Mouse (Mus musculus) lung, postnatal 14 days (tissue): ENCODE measurements at regions not wholly inside any gene's neighbourhood (a gene's known extent, or its start where the extent isn't known, plus 50 kb on each side); places are given as distances from the start of the nearest gene placed in this dataset.
A peak's percentile ranks its signal among the peaks of the same experiment; 100 is the strongest.
"Not testable (repeated sequence)": the region's sequence is repeated elsewhere in the genome, so short reads cannot be mapped to it uniquely, and the experiment has no call there.

ENCODE experiments used
- DNase-seq: peaks from one replicate; pipeline ENCODE4 v3.0.0; 2021

- no peak for DNase-seq
Measured at GRCm38 (mm10) chr14:58317640-58318039, 247.3 kb downstream of the Fgf9 start.

- no peak for DNase-seq
Measured at GRCm38 (mm10) chr14:58317231-58317630, 246.9 kb downstream of the Fgf9 start.

- no peak for DNase-seq
Measured at GRCm38 (mm10) chr14:58307695-58308094, 237.3 kb downstream of the Fgf9 start.

- DNase-seq, result no peak
Measured at GRCm38 (mm10) chr14:58306832-58307521, 236.6 kb downstream of the Fgf9 start.

GRCm38 (mm10) chr14:58300411-58300887 lies 230.1 kb downstream of the Fgf9 start:
- no peak for DNase-seq

- no peak for DNase-seq
Measured at GRCm38 (mm10) chr14:58286007-58286525, 215.7 kb downstream of the Fgf9 start.

GRCm38 (mm10) chr14:58282708-58283290 lies 212.5 kb downstream of the Fgf9 start:
- no peak for DNase-seq

GRCm38 (mm10) chr14:58282264-58282663 lies 211.9 kb downstream of the Fgf9 start:
- DNase-seq, result no peak

- DNase-seq, result not testable (repeated sequence)
Measured at GRCm38 (mm10) chr14:58274440-58274839, 204.1 kb downstream of the Fgf9 start.

- DNase-seq, result peak; percentile 18
Measured at GRCm38 (mm10) chr14:58273693-58274419, 203.5 kb downstream of the Fgf9 start.

- DNase-seq, result no peak
Measured at GRCm38 (mm10) chr14:58265373-58265772, 195.0 kb downstream of the Fgf9 start.

- no peak for DNase-seq
Measured at GRCm38 (mm10) chr14:58264401-58264800, 194.1 kb downstream of the Fgf9 start.

- DNase-seq, result peak; percentile 78
Measured at GRCm38 (mm10) chr14:58253369-58253968, 183.1 kb downstream of the Fgf9 start.

GRCm38 (mm10) chr14:58225869-58226268 lies 155.5 kb downstream of the Fgf9 start:
- no peak for DNase-seq

- DNase-seq, result no peak
Measured at GRCm38 (mm10) chr14:58224419-58224818, 154.1 kb downstream of the Fgf9 start.

GRCm38 (mm10) chr14:58208401-58208800 lies 138.1 kb downstream of the Fgf9 start:
- no peak for DNase-seq

GRCm38 (mm10) chr14:58202607-58203295 lies 132.4 kb downstream of the Fgf9 start:
- DNase-seq, result no peak

- no peak for DNase-seq
Measured at GRCm38 (mm10) chr14:58189948-58190347, 119.6 kb downstream of the Fgf9 start.

GRCm38 (mm10) chr14:58182869-58183268 lies 112.5 kb downstream of the Fgf9 start:
- no peak for DNase-seq

GRCm38 (mm10) chr14:58180724-58181123 lies 110.4 kb downstream of the Fgf9 start:
- DNase-seq, result no peak

- peak; percentile 3 for DNase-seq
Measured at GRCm38 (mm10) chr14:58175651-58176363, 105.5 kb downstream of the Fgf9 start.

- no peak for DNase-seq
Measured at GRCm38 (mm10) chr14:58174512-58174911, 104.2 kb downstream of the Fgf9 start.
